Mouse (Mus musculus) layer of hippocampus, adult 18-20 months (tissue): ENCODE measurements around the gene Pax7. TPM values are rescaled to one million over a fixed set of nuclear protein-coding genes. Genes with fewer than 3 reads are reported as not detected.
A peak's percentile ranks its signal among the peaks of the same experiment; 100 is the strongest.

Experiments used
- DNase-seq, 2 experiments: peaks; one replicate each; pipeline ENCODE4 v3.0.0; 2022; ENCODE audit warnings: low spot score in 2 of 2
- total RNA-seq, 2 experiments: library from RNA; stranded (reverse); gene quantifications; 2 replicates each; pipeline ENCODE4 v1.2.3; 2021

Pax7 gene
- total RNA-seq, 2 experiments from 2014 or later, result not detected

DNA sequence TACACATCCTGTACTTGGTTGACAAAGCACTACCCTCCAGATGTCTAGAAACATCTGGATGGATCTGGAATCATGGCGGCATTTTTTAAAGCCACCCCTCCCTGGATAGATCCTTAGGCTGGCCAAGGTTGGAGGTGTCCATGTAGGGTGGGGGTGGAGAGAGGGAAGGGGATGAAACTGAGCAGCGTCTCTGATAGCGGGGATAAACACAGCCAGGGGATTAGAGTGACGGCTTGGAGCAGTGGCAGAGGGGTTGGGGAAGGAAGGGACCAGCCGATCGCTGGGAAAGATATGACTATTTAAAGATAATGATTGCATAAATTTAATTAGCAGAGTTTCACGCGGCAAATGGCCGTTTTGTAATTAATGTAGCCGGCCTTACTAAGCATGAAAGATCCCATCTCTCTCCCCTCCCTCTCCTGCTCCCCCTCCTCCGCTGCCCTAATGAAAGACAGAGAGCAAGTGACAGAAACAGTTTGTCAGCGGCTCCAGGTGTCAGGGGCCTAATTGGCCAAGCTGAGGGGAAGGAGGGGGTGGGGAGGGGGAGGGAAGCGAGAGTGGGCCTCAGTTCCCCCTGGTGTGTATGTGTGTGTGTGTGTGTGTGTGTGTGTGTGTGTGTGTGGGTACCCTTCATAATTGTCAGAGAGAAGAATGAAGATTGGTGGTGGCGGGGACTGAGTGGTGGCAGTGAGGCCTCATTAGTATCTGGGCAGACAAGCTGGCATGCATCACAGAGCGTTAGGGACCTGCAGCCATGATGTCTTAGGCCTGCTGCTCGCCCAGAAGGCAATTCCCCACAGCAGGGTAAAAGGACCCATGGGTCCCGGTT lies 74.6 kb downstream of the Pax7 start:
- no peak for DNase-seq

- DNase-seq, result no peak
These were observed 76.4 kb downstream of the Pax7 start for GRCm38 (mm10) chr4:139756931-139757330.

DNA sequence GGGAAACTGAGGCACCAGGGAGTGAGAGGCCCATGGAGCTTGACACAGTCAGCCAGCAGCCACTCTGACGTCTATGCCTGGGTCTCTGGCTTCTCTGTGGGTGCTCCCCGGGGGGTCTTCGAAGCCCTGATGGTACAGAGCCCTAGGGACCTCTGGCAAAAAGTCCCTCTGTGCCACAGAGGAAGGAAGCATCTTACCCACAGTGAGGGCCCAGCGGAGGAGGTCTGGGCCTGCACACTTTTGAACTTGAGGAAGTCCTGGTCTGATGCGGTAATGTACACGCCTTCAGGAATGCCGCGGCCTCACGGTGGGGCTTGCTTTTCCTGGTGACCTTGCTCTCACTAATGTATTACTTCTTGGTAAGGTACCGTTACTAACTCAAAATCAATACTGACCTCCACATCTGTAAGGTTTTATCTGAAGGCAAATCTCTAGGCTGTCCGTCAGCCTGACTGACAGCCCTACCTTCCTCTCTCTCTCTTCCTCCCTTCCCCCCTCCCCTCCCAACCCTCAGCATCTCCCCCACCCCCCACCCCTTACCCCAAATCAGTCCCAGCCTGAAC lies 79.1 kb downstream of the Pax7 start:
- no peak for DNase-seq

GRCm38 (mm10) chr4:139750926-139751325 lies 82.4 kb downstream of the Pax7 start:
- DNase-seq, result no peak

GRCm38 (mm10) chr4:139747190-139747936 lies 86.0 kb downstream of the Pax7 start:
- no peak for DNase-seq

GRCm38 (mm10) chr4:139746177-139746576 lies 87.2 kb downstream of the Pax7 start:
- DNase-seq, result no peak

GRCm38 (mm10) chr4:139744765-139745395 lies 88.4 kb downstream of the Pax7 start:
- no peak for DNase-seq

DNA sequence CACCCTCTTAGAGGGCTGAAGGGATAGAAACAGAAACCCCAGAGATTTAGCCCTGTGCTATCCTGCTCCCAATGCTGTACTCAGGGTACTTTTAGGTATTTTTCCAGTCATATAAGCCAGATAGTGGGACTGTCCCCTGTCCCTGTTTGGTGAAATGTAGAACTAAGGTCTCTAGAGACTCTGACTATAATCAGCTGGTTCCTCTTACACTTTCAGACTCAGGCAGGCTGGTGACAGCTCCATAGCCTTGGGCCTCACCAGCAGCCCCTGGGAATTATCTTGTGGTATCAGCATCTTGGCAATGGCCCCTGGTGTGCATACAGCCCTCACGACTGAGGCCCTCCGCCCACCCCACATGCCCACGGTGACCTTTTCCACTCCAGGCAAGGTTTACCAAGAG lies 89.7 kb downstream of the Pax7 start:
- DNase-seq, result no peak

- peak; percentile 33 to 68 for DNase-seq
These were observed 96.3 kb downstream of the Pax7 start for GRCm38 (mm10) chr4:139737035-139737434.

DNA sequence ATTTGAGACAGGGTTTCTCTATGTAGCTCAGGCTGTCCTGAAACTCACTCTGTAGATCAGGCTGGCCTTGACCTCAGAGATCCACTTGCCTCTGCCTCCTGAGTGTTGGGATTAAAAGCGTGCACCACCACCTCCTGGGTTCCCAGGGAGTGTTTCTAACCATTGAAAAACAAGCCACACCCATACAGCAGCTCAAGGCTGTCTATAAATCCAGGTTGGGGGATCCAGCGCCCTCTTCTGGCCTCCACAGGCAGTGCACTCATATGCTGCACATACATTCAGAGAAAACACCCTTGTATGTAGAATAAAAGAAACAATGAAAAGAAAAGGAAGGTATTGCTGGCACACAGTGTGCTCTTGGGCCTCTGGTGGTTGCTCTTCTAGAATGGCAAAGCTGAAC lies 106.2 kb downstream of the Pax7 start:
- DNase-seq, result no peak

- no peak for DNase-seq
These were observed 107.9 kb downstream of the Pax7 start for GRCm38 (mm10) chr4:139725421-139725820.

- no peak for DNase-seq
These were observed 109.0 kb downstream of the Pax7 start for GRCm38 (mm10) chr4:139724296-139724695.

GRCm38 (mm10) chr4:139718978-139719377 lies 114.3 kb downstream of the Pax7 start:
- no peak for DNase-seq

DNA sequence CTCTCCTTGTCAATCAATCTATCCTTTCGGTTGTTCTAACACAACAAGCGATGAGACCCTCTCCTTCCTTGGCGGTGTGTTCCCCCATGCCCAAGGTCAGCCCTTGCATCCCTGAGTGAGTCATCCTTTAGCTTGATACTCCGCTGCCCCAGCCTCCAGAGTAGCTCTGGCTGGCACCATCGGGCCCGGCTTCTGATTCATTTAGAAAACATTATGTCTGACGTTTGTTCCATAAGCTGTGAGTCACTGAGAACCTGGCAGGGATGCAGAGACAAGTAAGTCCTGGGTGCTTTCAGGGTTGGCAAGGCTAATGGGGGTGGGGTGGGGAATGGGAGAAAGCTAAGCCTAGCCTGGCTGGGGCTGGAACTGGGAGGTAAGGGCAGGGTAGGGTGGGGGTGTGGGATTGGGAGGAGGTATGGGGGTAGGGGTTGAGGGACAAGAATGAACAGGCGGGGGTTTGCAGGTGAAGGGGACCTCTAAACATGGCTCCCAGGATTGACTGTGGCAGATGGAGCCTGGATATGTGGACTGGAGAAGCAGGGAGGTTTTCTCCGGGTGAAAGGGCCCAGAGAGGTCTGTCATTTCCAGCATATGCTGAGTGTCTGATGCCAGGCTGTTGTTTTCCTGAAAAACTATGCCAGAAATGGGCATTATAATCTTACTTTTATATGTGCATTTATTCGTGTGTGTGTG lies 116.7 kb downstream of the Pax7 start:
- DNase-seq, result peak; percentile 64 to 79

- DNase-seq, result no peak
These were observed 117.9 kb downstream of the Pax7 start for GRCm38 (mm10) chr4:139715241-139715932.

GRCm38 (mm10) chr4:139710467-139711334 lies 122.6 kb downstream of the Pax7 start:
- no peak for DNase-seq

DNA sequence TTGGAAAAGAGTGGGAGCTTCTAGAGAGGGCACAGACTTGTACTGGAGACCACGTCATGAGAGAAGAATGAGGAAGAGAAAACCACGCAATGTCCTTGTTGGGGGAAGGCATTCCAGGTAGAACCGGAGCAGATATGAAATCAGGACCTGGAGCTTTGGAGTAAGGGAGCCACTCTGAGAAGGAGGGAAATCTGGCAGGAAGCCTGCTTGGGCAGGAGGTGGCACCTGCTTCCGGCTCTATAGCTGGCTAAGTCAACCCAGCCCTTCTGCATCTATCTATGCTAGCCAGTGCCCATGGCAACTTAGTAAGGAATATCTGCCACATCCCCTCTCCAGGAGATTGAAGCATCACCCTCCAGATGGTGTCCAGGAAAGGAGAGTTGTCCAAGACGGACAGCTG lies 127.3 kb downstream of the Pax7 start:
- no peak for DNase-seq

- DNase-seq, result no peak
These were observed 129.9 kb downstream of the Pax7 start for GRCm38 (mm10) chr4:139703468-139703867.

- DNase-seq, result no peak
These were observed 130.4 kb downstream of the Pax7 start for GRCm38 (mm10) chr4:139702914-139703313.
